Mouse (Mus musculus) midbrain, embryonic 12.5 days (tissue): ENCODE data around the gene Uck2. TPM values are rescaled to one million over a fixed set of nuclear protein-coding genes. Genes with fewer than 3 reads are reported as not detected.

Experiments
- ATAC-seq: fragments of 200-750 bp; cut with Nextera tagmentation; 2 replicates; pipeline ENCODE4 v1.8.0; 2017; ENCODE audit warnings: low read depth, moderate TSS enrichment, moderate library complexity; ENCODE audit not compliant: low FRiP score
- H3K27ac ChIP-seq: fragments of 300-500 bp; sonication (generic); replicated peaks from 2 replicates; pipeline ENCODE4 v1.5.1; 2016; ENCODE audit warnings: mild to moderate bottlenecking
- H3K27me3 ChIP-seq: fragments of 300-500 bp; sonication (generic); 2 replicates; pipeline ENCODE4 v1.6.1; 2016; ENCODE audit warnings: mild to moderate bottlenecking
- H3K36me3 ChIP-seq: fragments of 300-500 bp; sonication (generic); 2 replicates; pipeline ENCODE4 v1.6.1; 2016
- H3K4me1 ChIP-seq: fragments of 300-500 bp; sonication (generic); 2 replicates; pipeline ENCODE4 v1.6.1; 2016
- H3K4me2 ChIP-seq: fragments of 300-500 bp; sonication (generic); replicated peaks from 2 replicates; pipeline ENCODE4 v1.6.1; 2016; ENCODE audit warnings: mild to moderate bottlenecking, moderate library complexity
- H3K4me3 ChIP-seq: fragments of 300-500 bp; sonication (generic); 2 replicates; pipeline ENCODE4 v1.5.1; 2016; ENCODE audit warnings: mild to moderate bottlenecking
- H3K9ac ChIP-seq: fragments of 300-500 bp; sonication (generic); replicated peaks from 2 replicates; pipeline ENCODE4 v1.6.1; 2016; ENCODE audit warnings: mild to moderate bottlenecking, moderate library complexity
- H3K9me3 ChIP-seq: fragments of 300-500 bp; sonication (generic); 2 replicates; pipeline ENCODE4 v1.6.1; 2016; ENCODE audit warnings: mild to moderate bottlenecking
- WGBS: fragments of 180-500 bp; shearing (Covaris S2); methylation state at CpG from one replicate; pipeline ENCODE4 v1.1.7; 2016; 5-methylcytosine and 5-hydroxymethylcytosine counted together
- polyA plus RNA-seq: library from polyadenylated mRNA; unstranded; fragments of >200 nt; fragmentation: Nextera tagmentation; extraction: Ambion mirVana; gene quantifications from 2 replicates; pipeline ENCODE4 v1.2.1, GENCODE M21; 2016

The Uck2 gene
- polyA plus RNA-seq, 1 experiment from 2014 or later: 110 TPM

- Histone ChIP-seq H3K36me3 (no peaks in the 10 kb centered on the region), H3K27me3 (peaks cover 7% of the 10 kb centered on the region), H3K9me3 (no peaks in the 10 kb centered on the region), H3K4me2 (no peak overlapping the region), H3K9ac (no peak overlapping the region), H3K4me3 (no peak overlapping the region), H3K27ac (no peak overlapping the region), H3K4me1 (peaks cover 13% of the 10 kb centered on the region)
- ATAC-seq: no peak
- 67% methylated on average over 11 of the region's 11 CpGs for WGBS
Measured at GRCm38 (mm10) chr1:167292447-167292846, 7.3 kb upstream of the Uck2 start.

- Histone ChIP-seq H3K36me3 (no peaks in the 10 kb centered on the region), H3K27me3 (peaks cover 13% of the 10 kb centered on the region), H3K4me3 (no peak overlapping the region), H3K4me1 (peaks cover 13% of the 10 kb centered on the region), H3K9me3 (no peaks in the 10 kb centered on the region), H3K9ac (no peak overlapping the region), H3K4me2 (no peak overlapping the region), H3K27ac (no peak overlapping the region)
- ATAC-seq: no peak
- 83% methylated on average over 8 of the region's 8 CpGs for WGBS
Measured at GRCm38 (mm10) chr1:167291610-167292009, 6.5 kb upstream of the Uck2 start.

- Histone ChIP-seq H3K4me3 (0 out of 2 replicates have a peak overlapping the region, but pooled peaks have one; percentile 4), H3K4me1 (peaks cover 18% of the 10 kb centered on the region), H3K27ac (peak overlapping the region; percentile 46; the same call in 1 of the 2 replicates), H3K27me3 (peaks cover 16% of the 10 kb centered on the region), H3K9me3 (no peaks in the 10 kb centered on the region), H3K36me3 (no peaks in the 10 kb centered on the region), H3K9ac (peak overlapping the region; percentile 28; the same call in 1 of the 2 replicates), H3K4me2 (peak overlapping the region; percentile 33)
- ATAC-seq: peak; percentile 27; the same call in 1 of the 2 replicates
- WGBS: 23% methylated on average over 6 of the region's 6 CpGs
Measured at GRCm38 (mm10) chr1:167290263-167290592, 5.1 kb upstream of the Uck2 start.

GRCm38 (mm10) chr1:167289567-167290262 lies 4.6 kb upstream of the Uck2 start:
- H3K36me3 ChIP-seq: no peaks in the 10 kb centered on the region
- peaks cover 16% of the 10 kb centered on the region for H3K27me3 ChIP-seq
- peak; percentile 63 for ATAC-seq
- 3% methylated on average over 11 of the region's 11 CpGs for WGBS
- H3K9me3 ChIP-seq: no peaks in the 10 kb centered on the region
- H3K4me1 ChIP-seq: peaks cover 18% of the 10 kb centered on the region
- 0 out of 2 replicates have a peak overlapping the region, but pooled peaks have one; percentile 4 for H3K4me3 ChIP-seq
- H3K27ac ChIP-seq: peak overlapping the region; percentile 46
- H3K9ac ChIP-seq: peak overlapping the region; percentile 28; the same call in 1 of the 2 replicates
- H3K4me2 ChIP-seq: peak overlapping the region; percentile 33

GRCm38 (mm10) chr1:167288665-167289538 lies 3.8 kb upstream of the Uck2 start:
- ATAC-seq: no peak
- 44% methylated on average over 11 of the region's 11 CpGs for WGBS
- H3K27me3 ChIP-seq: peaks cover 16% of the 10 kb centered on the region
- no peak overlapping the region for H3K4me2 ChIP-seq
- no peaks in the 10 kb centered on the region for H3K9me3 ChIP-seq
- H3K36me3 ChIP-seq: no peaks in the 10 kb centered on the region
- H3K9ac ChIP-seq: no peak overlapping the region
- no peak overlapping the region for H3K4me3 ChIP-seq
- no peak overlapping the region for H3K27ac ChIP-seq
- H3K4me1 ChIP-seq: peaks cover 18% of the 10 kb centered on the region

- Histone ChIP-seq H3K9me3 (no peaks in the 10 kb centered on the region), H3K9ac (no peak overlapping the region), H3K27ac (no peak overlapping the region), H3K27me3 (peaks cover 16% of the 10 kb centered on the region), H3K36me3 (no peaks in the 10 kb centered on the region), H3K4me1 (peaks cover 30% of the 10 kb centered on the region), H3K4me2 (no peak overlapping the region), H3K4me3 (no peak overlapping the region)
- WGBS: 94% methylated on average over 5 of the region's 5 CpGs
- no peak for ATAC-seq
Measured at GRCm38 (mm10) chr1:167287156-167287555, 2.0 kb upstream of the Uck2 start.

- Histone ChIP-seq H3K4me2 (peak overlapping the region; percentile 71), H3K9ac (peak overlapping the region; percentile 95), H3K36me3 (no peaks in the 10 kb centered on the region), H3K27me3 (peaks cover 16% of the 10 kb centered on the region), H3K27ac (peak overlapping the region; percentile 96), H3K4me3 (peak overlapping the region; percentile 67), H3K9me3 (no peaks in the 10 kb centered on the region), H3K4me1 (peaks cover 34% of the 10 kb centered on the region)
- WGBS: under 1% methylated on average over 8 of the region's 8 CpGs
- ATAC-seq: no peak
Measured at GRCm38 (mm10) chr1:167285356-167285755, 236 bp upstream of the Uck2 start.

GRCm38 (mm10) chr1:167284837-167285319 lies 242 bp downstream of the Uck2 start:
- ATAC-seq: peak; percentile 92
- Histone ChIP-seq H3K4me1 (peaks cover 30% of the 10 kb centered on the region), H3K9ac (peak overlapping the region; percentile 95), H3K4me3 (peak overlapping the region; percentile 67), H3K4me2 (peak overlapping the region; percentile 71), H3K27ac (peak overlapping the region; percentile 96), H3K27me3 (peaks cover 16% of the 10 kb centered on the region), H3K36me3 (no peaks in the 10 kb centered on the region), H3K9me3 (no peaks in the 10 kb centered on the region)
- 1% methylated on average over 47 of the region's 51 CpGs for WGBS

GRCm38 (mm10) chr1:167284258-167284836 lies 773 bp downstream of the Uck2 start:
- 0% methylated on average over 61 of the region's 73 CpGs for WGBS
- Histone ChIP-seq H3K9me3 (no peaks in the 10 kb centered on the region), H3K9ac (peak overlapping the region; percentile 95), H3K4me2 (peak overlapping the region; percentile 71), H3K27ac (peak overlapping the region; percentile 96), H3K27me3 (peaks cover 16% of the 10 kb centered on the region), H3K4me1 (peaks cover 26% of the 10 kb centered on the region), H3K36me3 (no peaks in the 10 kb centered on the region), H3K4me3 (peak overlapping the region; percentile 67)
- peak; percentile 52 for ATAC-seq

- peak; percentile 45 for ATAC-seq
- Histone ChIP-seq H3K9me3 (no peaks in the 10 kb centered on the region), H3K27me3 (peaks cover 16% of the 10 kb centered on the region), H3K36me3 (no peaks in the 10 kb centered on the region), H3K4me1 (peaks cover 26% of the 10 kb centered on the region), H3K4me2 (peak overlapping the region; percentile 71), H3K9ac (peak overlapping the region; percentile 95), H3K27ac (peak overlapping the region; percentile 96), H3K4me3 (peak overlapping the region; percentile 67)
- WGBS: under 1% methylated on average over 44 of the region's 44 CpGs
Measured at GRCm38 (mm10) chr1:167283441-167284257, 1.5 kb downstream of the Uck2 start.

GRCm38 (mm10) chr1:167282768-167283167 lies 2.4 kb downstream of the Uck2 start:
- Histone ChIP-seq H3K27me3 (peaks cover 13% of the 10 kb centered on the region), H3K4me1 (peaks cover 26% of the 10 kb centered on the region), H3K9ac (peak overlapping the region; percentile 95; the same call in 1 of the 2 replicates), H3K4me2 (peak overlapping the region; percentile 71), H3K4me3 (peak overlapping the region; percentile 67), H3K9me3 (no peaks in the 10 kb centered on the region), H3K27ac (0 out of 2 replicates have a peak overlapping the region, but pooled peaks have one; percentile 96), H3K36me3 (no peaks in the 10 kb centered on the region)
- 56% methylated on average over 5 of the region's 5 CpGs for WGBS
- no peak for ATAC-seq
